Mouse (Mus musculus) spleen, postnatal 10 days (tissue): ENCODE measurements at regions not wholly inside any gene's neighbourhood (a gene's known extent, or its start where the extent isn't known, plus 50 kb on each side); places are given as distances from the start of the nearest gene placed in this dataset.
"Not testable (repeated sequence)": the region's sequence is repeated elsewhere in the genome, so short reads cannot be mapped to it uniquely, and the experiment has no call there.

ENCODE experiments used
- DNase-seq, 2 experiments: peaks; one replicate each; pipeline ENCODE4 v3.0.0; 2021 to 2022; ENCODE audit warnings: low spot score in 2 of 2

- no peak for DNase-seq
These were observed 54.7 kb upstream of the Nlrp1b start for GRCm38 (mm10) chr11:71285193-71285592.

GRCm38 (mm10) chr11:71288243-71288642 lies 57.7 kb upstream of the Nlrp1b start:
- DNase-seq, result not testable (repeated sequence)

GRCm38 (mm10) chr11:71289490-71289889 lies 59.0 kb upstream of the Nlrp1b start:
- DNase-seq, result no peak

- no peak for DNase-seq
These were observed 68.9 kb upstream of the Nlrp1b start for GRCm38 (mm10) chr11:71299479-71299878.

- no peak for DNase-seq
These were observed 92.9 kb upstream of the Nlrp1b start for GRCm38 (mm10) chr11:71323439-71323838.

- no peak for DNase-seq
These were observed 106.9 kb upstream of the Nlrp1b start for GRCm38 (mm10) chr11:71337428-71337827.

GRCm38 (mm10) chr11:71346024-71346423 lies 115.5 kb upstream of the Nlrp1b start:
- no peak for DNase-seq

GRCm38 (mm10) chr11:71357089-71357488 lies 126.6 kb upstream of the Nlrp1b start:
- DNase-seq, result no peak

- DNase-seq, result no peak
These were observed 130.3 kb upstream of the Nlrp1b start for GRCm38 (mm10) chr11:71360856-71361255.

GRCm38 (mm10) chr11:71371871-71372270 lies 141.3 kb upstream of the Nlrp1b start:
- no peak for DNase-seq

- DNase-seq, result no peak
These were observed 144.6 kb upstream of the Nlrp1b start for GRCm38 (mm10) chr11:71375132-71375531.

- DNase-seq, result no peak
These were observed 157.9 kb upstream of the Nlrp1b start for GRCm38 (mm10) chr11:71388411-71388810.

GRCm38 (mm10) chr11:71389659-71390058 lies 159.1 kb upstream of the Nlrp1b start:
- DNase-seq, result no peak

GRCm38 (mm10) chr11:71390151-71390550 lies 159.6 kb upstream of the Nlrp1b start:
- DNase-seq, result no peak

GRCm38 (mm10) chr11:71390616-71391015 lies 160.1 kb upstream of the Nlrp1b start:
- no peak for DNase-seq

GRCm38 (mm10) chr11:71393406-71393805 lies 162.9 kb upstream of the Nlrp1b start:
- DNase-seq, result no peak

GRCm38 (mm10) chr11:71395023-71395422 lies 164.5 kb upstream of the Nlrp1b start:
- no peak for DNase-seq

- DNase-seq, result no peak
These were observed 165.1 kb upstream of the Nlrp1b start for GRCm38 (mm10) chr11:71395631-71396030.

GRCm38 (mm10) chr11:71400351-71400750 lies 169.8 kb upstream of the Nlrp1b start:
- no peak for DNase-seq

GRCm38 (mm10) chr11:71401411-71402276 lies 171.1 kb upstream of the Nlrp1b start:
- no peak for DNase-seq

- no peak for DNase-seq
These were observed 173.8 kb upstream of the Nlrp1b start for GRCm38 (mm10) chr11:71404361-71404760.

GRCm38 (mm10) chr11:71407043-71407442 lies 176.5 kb upstream of the Nlrp1b start:
- no peak for DNase-seq

GRCm38 (mm10) chr11:71409211-71409765 lies 178.8 kb upstream of the Nlrp1b start:
- DNase-seq, result no peak
